Mouse (Mus musculus) urinary bladder, adult 2 months (tissue): ENCODE measurements around the gene BC025920. TPM values are rescaled to one million over a fixed set of nuclear protein-coding genes. Genes with fewer than 3 reads are reported as not detected.
A peak's percentile ranks its signal among the peaks of the same experiment; 100 is the strongest.

Experiments
- DNase-seq: peaks from one replicate; pipeline ENCODE4 v3.0.0; 2022; ENCODE audit warnings: low spot score
- polyA plus RNA-seq: library from polyadenylated mRNA; depleted of rRNA; stranded (reverse); fragments of >200 nt; gene quantifications from 2 replicates; pipeline ENCODE4 v1.2.3, GENCODE M21; 2012

BC025920 gene
- polyA plus RNA-seq, 1 experiment, result 2.3 TPM

- DNase-seq, result no peak
Measured at GRCm38 (mm10) chr10:81604019-81604967, 1.8 kb upstream of the BC025920 start.

GRCm38 (mm10) chr10:81604968-81605665 is 953 bp upstream of the BC025920 start:
- DNase-seq, result peak; percentile 67

DNA sequence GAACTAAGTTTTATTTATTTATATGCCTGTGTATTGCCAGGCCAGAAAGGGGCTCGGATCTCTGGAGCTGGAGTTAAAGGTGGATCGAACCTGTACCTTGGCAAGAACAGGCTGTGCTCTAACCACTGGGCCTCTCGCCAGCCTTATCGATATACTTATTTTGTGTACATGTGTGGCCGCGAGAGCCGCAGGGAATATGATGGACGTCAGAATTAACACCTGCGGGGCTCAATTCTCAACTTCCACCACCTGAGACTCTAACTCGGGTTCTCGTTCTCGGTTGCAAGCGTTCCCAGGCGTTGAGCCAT is 450 bp upstream of the BC025920 start:
- no peak for DNase-seq

- DNase-seq, result no peak
Measured at GRCm38 (mm10) chr10:81608308-81608707, 2.2 kb downstream of the BC025920 start.

- no peak for DNase-seq
Measured at GRCm38 (mm10) chr10:81612779-81613178, 6.7 kb downstream of the BC025920 start.

DNA sequence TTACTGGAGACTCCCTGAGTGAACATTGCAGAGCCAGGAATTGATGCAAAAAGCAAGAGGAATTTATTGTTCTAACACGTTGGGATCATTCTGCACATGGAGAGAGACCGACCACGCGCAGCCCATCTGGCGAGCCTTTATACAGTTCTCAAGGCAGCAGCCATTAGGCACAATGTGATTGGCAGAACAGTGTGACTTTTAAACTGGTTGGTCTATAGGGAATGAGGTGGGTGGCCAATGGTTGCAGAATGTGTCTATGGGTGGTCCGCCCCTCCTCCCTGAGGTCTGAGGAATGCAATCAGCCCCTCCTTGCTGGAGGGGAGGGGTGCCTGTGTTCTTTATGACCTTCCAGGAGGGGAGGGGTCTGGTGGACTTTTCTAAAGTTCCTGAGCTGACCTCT is 9.4 kb downstream of the BC025920 start:
- no peak for DNase-seq

- no peak for DNase-seq
Measured at GRCm38 (mm10) chr10:81619976-81620375, 13.9 kb downstream of the BC025920 start.

- DNase-seq, result no peak
Measured at GRCm38 (mm10) chr10:81620786-81621185, 14.7 kb downstream of the BC025920 start.

DNA sequence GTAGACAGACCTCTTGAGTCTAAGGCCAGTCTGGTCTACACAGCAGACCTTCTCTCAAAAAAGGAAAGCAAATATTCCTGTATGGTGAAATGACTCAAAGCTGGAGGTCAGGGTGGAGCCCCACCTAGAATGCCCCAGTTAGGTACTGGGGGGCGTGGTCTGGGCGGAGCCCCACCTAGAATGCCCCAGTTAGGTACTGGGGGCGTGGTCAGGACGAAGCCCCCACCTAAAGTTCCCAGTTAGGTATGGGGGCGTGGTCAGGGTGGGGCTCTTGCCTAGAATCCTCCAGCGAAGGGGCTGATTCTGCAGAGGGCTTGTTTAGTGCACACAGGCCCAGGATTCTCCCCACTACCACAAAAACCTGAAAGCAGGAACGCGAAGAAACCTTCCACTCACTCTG is 17.4 kb downstream of the BC025920 start:
- no peak for DNase-seq

GRCm38 (mm10) chr10:81626101-81626993 is 20.3 kb downstream of the BC025920 start:
- no peak for DNase-seq

DNA sequence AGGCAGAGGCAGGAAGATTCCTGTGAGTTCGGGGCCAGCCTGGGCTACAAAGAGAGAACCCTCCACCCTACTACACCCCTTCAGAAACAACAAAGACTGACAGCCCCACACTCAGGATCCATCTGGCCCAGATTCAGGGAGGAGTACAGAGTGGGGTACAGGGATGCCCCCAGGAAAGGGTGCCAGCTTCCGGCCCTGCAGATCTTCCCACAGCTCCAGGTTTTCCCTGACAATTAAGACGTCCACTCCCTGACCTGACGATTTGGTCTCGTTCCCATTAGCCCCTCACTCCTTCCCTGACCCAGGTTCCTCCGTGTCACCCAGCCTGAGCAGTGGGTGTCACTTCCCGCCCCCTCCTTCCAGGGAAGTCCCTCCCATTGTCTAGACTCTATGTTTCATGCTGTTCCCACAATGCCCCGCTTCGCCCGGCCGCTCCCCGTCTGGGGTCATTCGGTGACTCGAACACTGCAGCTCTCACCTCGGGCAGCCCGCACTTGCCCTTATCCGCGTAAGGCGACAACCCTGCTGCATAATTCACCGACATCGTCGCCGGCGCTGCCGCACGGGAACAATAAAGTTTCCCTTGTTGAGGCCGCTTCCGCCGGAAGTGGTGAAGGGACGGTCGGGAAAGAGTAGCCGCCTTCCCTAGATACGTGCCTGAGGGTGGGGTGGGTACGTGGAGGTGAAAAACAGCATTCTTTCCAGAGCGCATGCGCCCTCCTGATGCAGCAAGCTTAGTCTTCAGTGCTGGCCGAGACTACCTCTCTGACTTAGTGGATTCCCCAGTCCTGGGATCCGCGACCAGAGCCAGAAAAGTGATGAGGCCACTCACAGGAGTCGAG is 21.1 kb downstream of the BC025920 start, which contains the start of gene Sirt6:
Sirt6 (minus strand) TSS at position 804 of the 842 bp plus-strand sequence.
- DNase-seq, result peak; percentile 81

DNA sequence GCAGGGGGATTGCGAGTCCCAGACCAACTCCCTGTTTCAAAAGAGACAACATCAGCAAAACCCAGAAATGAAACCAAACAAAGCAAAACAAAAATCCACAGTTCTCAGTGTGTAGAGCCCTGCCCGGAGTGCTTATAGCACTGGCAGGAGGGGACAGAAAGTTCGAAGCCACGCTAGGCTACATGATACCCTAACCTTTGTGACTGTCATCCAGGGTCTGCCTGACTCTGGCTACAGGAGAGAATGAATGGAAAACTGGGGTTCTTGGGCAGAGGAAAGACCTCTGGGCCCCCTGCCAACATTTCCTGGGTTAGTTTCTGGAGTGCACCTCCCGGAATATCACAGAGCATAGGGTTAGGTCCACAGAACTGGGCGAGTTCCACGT is 21.8 kb downstream of the BC025920 start:
- peak; percentile 30 for DNase-seq

DNA sequence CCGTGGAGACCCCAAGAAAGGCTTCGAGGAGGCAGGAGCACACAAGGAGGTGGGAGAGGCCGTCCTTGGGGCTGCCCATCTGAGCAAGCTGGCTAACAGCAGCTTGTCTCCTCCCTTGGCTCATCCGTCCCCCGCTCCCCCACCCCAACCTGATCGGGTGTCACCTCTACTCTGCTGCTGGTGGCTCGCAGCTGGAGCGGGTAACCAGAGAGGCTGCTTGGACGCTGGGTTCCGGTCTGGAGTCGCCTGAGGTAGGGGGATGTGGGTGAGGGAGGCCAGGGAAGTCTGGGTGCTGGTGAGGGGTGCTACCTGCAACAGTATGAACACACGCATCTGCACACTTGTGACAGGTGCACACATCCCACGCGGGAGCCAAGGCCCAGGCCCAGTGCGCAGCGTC is 22.3 kb downstream of the BC025920 start, which contains the start of gene Ankrd24:
Ankrd24 (plus strand) TSS at position 151 of the 400 bp plus-strand sequence.
- no peak for DNase-seq

DNA sequence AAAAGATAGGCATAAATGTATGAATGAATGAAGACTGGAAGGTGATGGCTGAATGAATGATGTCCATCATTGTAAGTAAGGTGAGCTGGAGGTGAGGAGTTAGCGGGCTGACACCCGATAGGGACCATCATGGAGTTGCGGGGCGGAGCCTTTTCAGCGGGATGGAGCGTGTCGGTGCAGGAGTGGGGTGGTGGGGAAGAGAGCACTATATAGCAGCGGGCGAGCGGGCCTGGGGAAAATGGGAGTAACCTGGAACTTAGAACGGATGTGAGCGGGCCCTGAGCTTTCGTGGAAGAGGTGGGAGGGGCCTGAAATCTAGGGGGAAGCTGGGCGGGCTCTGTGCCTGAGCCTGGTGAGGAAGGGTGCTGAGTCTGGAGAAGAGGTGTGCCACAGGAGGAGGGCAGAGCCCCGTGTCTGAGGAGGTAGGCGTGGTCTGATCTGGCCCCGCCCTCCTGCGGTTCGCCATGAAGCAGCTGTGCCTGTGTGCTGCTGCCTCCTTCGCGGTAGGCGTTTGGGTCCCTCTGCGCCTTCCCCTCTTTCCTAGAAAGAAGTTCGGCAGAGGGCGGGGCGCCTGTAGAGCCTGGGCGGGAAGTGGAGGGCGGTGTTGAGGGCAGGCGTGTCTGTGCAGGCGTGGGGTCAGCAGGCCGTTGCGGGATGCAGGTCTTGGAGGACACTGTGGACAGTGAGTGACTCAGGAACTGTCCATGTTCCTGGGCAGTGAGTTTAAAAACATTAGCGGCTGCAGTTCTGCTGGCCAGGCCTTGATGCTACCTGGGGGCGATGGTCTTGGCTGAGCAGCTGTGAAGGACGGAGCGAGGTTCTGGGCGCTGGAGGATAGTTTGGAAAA is 27.4 kb downstream of the BC025920 start:
- DNase-seq, result peak; percentile 65

DNA sequence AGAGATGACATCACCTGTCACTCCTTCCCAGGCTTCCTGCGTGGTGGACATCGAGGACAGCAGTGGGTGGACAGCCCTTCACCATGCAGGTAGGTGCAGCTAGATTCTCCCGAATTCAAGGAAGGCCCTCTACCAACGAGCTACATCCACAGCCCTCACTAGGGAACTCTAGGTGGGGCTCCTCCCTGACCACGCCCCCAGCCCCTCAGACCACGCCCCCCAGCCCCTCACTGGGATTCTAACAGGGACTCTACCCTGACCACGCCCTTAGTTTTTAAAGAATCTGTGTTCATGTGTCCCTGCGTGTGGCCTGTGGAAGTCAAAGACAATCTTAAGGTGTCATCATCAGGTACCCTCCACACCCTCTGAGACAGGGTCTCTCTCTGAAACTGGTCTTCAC is 30.3 kb downstream of the BC025920 start:
- DNase-seq, result no peak

GRCm38 (mm10) chr10:81638101-81638500 is 32.0 kb downstream of the BC025920 start:
- peak; percentile 18 for DNase-seq

GRCm38 (mm10) chr10:81640825-81641224 is 34.8 kb downstream of the BC025920 start:
- DNase-seq, result peak; percentile 15

DNA sequence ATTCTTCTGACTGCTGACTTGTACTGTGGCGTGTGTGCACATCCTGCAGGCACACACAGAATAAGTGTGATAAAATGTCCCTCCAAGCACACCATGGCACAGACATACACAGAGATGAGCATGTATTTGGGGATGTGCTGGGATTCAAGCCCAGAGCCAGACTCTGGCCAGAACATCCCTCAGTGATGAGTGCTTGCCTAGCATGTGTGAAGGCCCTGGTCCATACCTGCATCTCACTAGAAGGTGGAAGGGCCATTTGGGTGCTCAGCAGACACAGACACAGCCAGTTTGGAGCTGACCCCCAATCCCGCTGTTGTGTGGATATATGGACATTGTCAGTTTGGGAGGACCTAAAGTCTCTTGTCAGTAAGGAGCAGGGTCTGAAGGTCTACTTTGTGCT is 35.5 kb downstream of the BC025920 start:
- peak; percentile 16 for DNase-seq

- DNase-seq, result peak; percentile 19
Measured at GRCm38 (mm10) chr10:81641978-81642647, 36.0 kb downstream of the BC025920 start.
